Mouse (Mus musculus) gonadal fat pad, adult 2 months (tissue): Measurements from ENCODE around the gene Hamp. TPM values are rescaled to one million over a fixed set of nuclear protein-coding genes. Genes with fewer than 3 reads are reported as not detected.

Source experiments
- DNase-seq: peaks from one replicate; pipeline ENCODE4 v3.0.0-alpha.2; 2012; ENCODE audit warnings: low read depth
- polyA plus RNA-seq: library from polyadenylated mRNA; depleted of rRNA; stranded (reverse); fragments of >200 nt; gene quantifications from 2 replicates; pipeline ENCODE4 v1.2.3, GENCODE M21; 2012; rRNA removed

Hamp gene
- polyA plus RNA-seq, 1 experiment: 0.76 TPM

- DNase-seq: no peak
Observed at GRCm38 (mm10) chr7:30908277-30908991, 35.4 kb downstream of the Hamp start.

- DNase-seq: no peak
Observed at GRCm38 (mm10) chr7:30904042-30904441, 39.8 kb downstream of the Hamp start.

- DNase-seq: no peak
Observed at GRCm38 (mm10) chr7:30895217-30895616, 48.6 kb downstream of the Hamp start.

- DNase-seq: no peak
Observed at GRCm38 (mm10) chr7:30892515-30892914, 51.3 kb downstream of the Hamp start.

Other genes starting within 250 kb of the Hamp start
- gene 2200002J24Rik, start 245.1 kb downstream of the Hamp start, polyA plus RNA-seq: 0.66 and 1.5 TPM in 2 replicates
- gene Atp4a, start 231.8 kb downstream of the Hamp start, polyA plus RNA-seq: 80.5 and 104 TPM in 2 replicates
- 216 and 270 TPM in 2 replicates for gene Tmem147, start 214.5 kb downstream of the Hamp start, polyA plus RNA-seq
- 22.6 and 32.2 TPM in 2 replicates for gene Gapdhs, start 200.4 kb downstream of the Hamp start, polyA plus RNA-seq
- 3.8 and 4.7 TPM in 2 replicates for gene Sbsn, start 192.6 kb downstream of the Hamp start, polyA plus RNA-seq
- 11.1 and 17.7 TPM in 2 replicates for gene Dmkn, start 180.3 kb downstream of the Hamp start, polyA plus RNA-seq
- gene Krtdap, start 156.1 kb downstream of the Hamp start, polyA plus RNA-seq: 1.5 TPM in 1 of 2 replicates, not detected in the other
- gene Ffar2, start 120.3 kb downstream of the Hamp start, polyA plus RNA-seq: 45.9 and 62.5 TPM in 2 replicates
- gene Ffar3, start 87.9 kb downstream of the Hamp start, polyA plus RNA-seq: not detected in 2 replicates
- gene Ffar1, start 82.5 kb downstream of the Hamp start, polyA plus RNA-seq: 0.04 and 0.05 TPM in 2 replicates
- 0.81 and 1.1 TPM in 2 replicates for gene Cd22, start 63.7 kb downstream of the Hamp start, polyA plus RNA-seq
- gene Mag, start 29.2 kb downstream of the Hamp start, polyA plus RNA-seq: 0.61 and 0.65 TPM in 2 replicates
- 1.1 and 2.7 TPM in 2 replicates for gene Hamp2, start 19.4 kb downstream of the Hamp start, polyA plus RNA-seq
- 84.7 and 96.8 TPM in 2 replicates for gene Usf2, start 12.8 kb upstream of the Hamp start, polyA plus RNA-seq
- 71.1 and 104 TPM in 2 replicates for gene Lsr, start 29.4 kb upstream of the Hamp start, polyA plus RNA-seq
- gene Fam187b, start 29.8 kb upstream of the Hamp start, polyA plus RNA-seq: 10.9 and 14.2 TPM in 2 replicates
- gene Fxyd5, start 98.4 kb upstream of the Hamp start, polyA plus RNA-seq: 61.5 and 84.3 TPM in 2 replicates
- gene Fxyd7, start 107.4 kb upstream of the Hamp start, polyA plus RNA-seq: 3.9 and 5.0 TPM in 2 replicates
- gene Fxyd1, start 113.2 kb upstream of the Hamp start, polyA plus RNA-seq: 218 and 301 TPM in 2 replicates
- gene Lgi4, start 115.3 kb upstream of the Hamp start, polyA plus RNA-seq: 5.4 and 6.9 TPM in 2 replicates
- 49.4 and 80.0 TPM in 2 replicates for gene Fxyd3, start 132.7 kb upstream of the Hamp start, polyA plus RNA-seq
- gene Hpn, start 171.3 kb upstream of the Hamp start, polyA plus RNA-seq: 27.8 and 32.4 TPM in 2 replicates
- 30.3 and 42.4 TPM in 2 replicates for gene Scn1b, start 183.0 kb upstream of the Hamp start, polyA plus RNA-seq
- gene Gramd1a, start 211.9 kb upstream of the Hamp start, polyA plus RNA-seq: 60.3 and 80.0 TPM in 2 replicates